Mouse (Mus musculus) layer of hippocampus, adult 11-12 months (tissue): ENCODE results near the gene Fcgr4.
A peak's percentile ranks its signal among the peaks of the same experiment; 100 is the strongest.
"Not testable (repeated sequence)": the region's sequence is repeated elsewhere in the genome, so short reads cannot be mapped to it uniquely, and the experiment has no call there.

Experiments
- DNase-seq: peaks from one replicate; pipeline ENCODE4 v3.0.0; 2022; ENCODE audit warnings: low spot score

Fcgr4 gene

GRCm38 (mm10) chr1:171018737-171019136 lies at the start of gene Fcgr4:
Gene Fcgr4 (plus strand): TSS chr1:171018920.
- no peak for DNase-seq

GRCm38 (mm10) chr1:170972494-170972893 lies 46.2 kb upstream of the Fcgr4 start:
- no peak for DNase-seq

- no peak for DNase-seq
Observed at GRCm38 (mm10) chr1:170972936-170973335, 45.8 kb upstream of the Fcgr4 start.

GRCm38 (mm10) chr1:170974171-170974570 lies 44.5 kb upstream of the Fcgr4 start:
- DNase-seq, result no peak

GRCm38 (mm10) chr1:170974736-170975135 lies 44.0 kb upstream of the Fcgr4 start:
- DNase-seq, result no peak

GRCm38 (mm10) chr1:170975350-170975749 lies 43.4 kb upstream of the Fcgr4 start:
- not testable (repeated sequence) for DNase-seq

- DNase-seq, result peak; percentile 25
Observed at GRCm38 (mm10) chr1:170975751-170976161, 43.0 kb upstream of the Fcgr4 start.

- no peak for DNase-seq
Observed at GRCm38 (mm10) chr1:170976447-170976846, 42.3 kb upstream of the Fcgr4 start, which contains the start of gene Fcgr2b. Gene Fcgr2b (minus strand): TSS chr1:170976547.

- DNase-seq, result no peak
Observed at GRCm38 (mm10) chr1:170978601-170979000, 40.1 kb upstream of the Fcgr4 start.

- not testable (repeated sequence) for DNase-seq
Observed at GRCm38 (mm10) chr1:170981679-170982078, 37.0 kb upstream of the Fcgr4 start.

- DNase-seq, result no peak
Observed at GRCm38 (mm10) chr1:170982301-170982700, 36.4 kb upstream of the Fcgr4 start.

- no peak for DNase-seq
Observed at GRCm38 (mm10) chr1:170983066-170983465, 35.7 kb upstream of the Fcgr4 start.

GRCm38 (mm10) chr1:170985092-170985491 lies 33.6 kb upstream of the Fcgr4 start:
- no peak for DNase-seq

GRCm38 (mm10) chr1:170985861-170986260 lies 32.9 kb upstream of the Fcgr4 start:
- DNase-seq, result no peak

GRCm38 (mm10) chr1:170989656-170990055 lies 29.1 kb upstream of the Fcgr4 start:
- no peak for DNase-seq

- DNase-seq, result peak; percentile 64
Observed at GRCm38 (mm10) chr1:170992550-170992949, 26.2 kb upstream of the Fcgr4 start.

- DNase-seq, result no peak
Observed at GRCm38 (mm10) chr1:170996034-170996433, 22.7 kb upstream of the Fcgr4 start.

GRCm38 (mm10) chr1:170996753-170997152 lies 22.0 kb upstream of the Fcgr4 start:
- DNase-seq, result peak; percentile 78

- DNase-seq, result peak; percentile 74
Observed at GRCm38 (mm10) chr1:170997756-170998655, 20.7 kb upstream of the Fcgr4 start.

- DNase-seq, result no peak
Observed at GRCm38 (mm10) chr1:170999811-171000210, 18.9 kb upstream of the Fcgr4 start.

- no peak for DNase-seq
Observed at GRCm38 (mm10) chr1:171005081-171005480, 13.6 kb upstream of the Fcgr4 start.

- DNase-seq, result no peak
Observed at GRCm38 (mm10) chr1:171005586-171005985, 13.1 kb upstream of the Fcgr4 start.

GRCm38 (mm10) chr1:171006335-171006734 lies 12.4 kb upstream of the Fcgr4 start:
- DNase-seq, result no peak

GRCm38 (mm10) chr1:171006905-171007304 lies 11.8 kb upstream of the Fcgr4 start:
- DNase-seq, result no peak
